Mouse (Mus musculus) myocyte (in vitro differentiated cells): ENCODE measurements around the gene Fnbp1l.

Experiments used
- CEBPB ChIP-seq: IDR thresholded peaks from 2 replicates; pipeline ENCODE4 v1.6.1; 2011; ENCODE audit warnings: mild to moderate bottlenecking, moderate library complexity; ENCODE audit not compliant: poor library complexity, insufficient read depth, severe bottlenecking
- MYOG ChIP-seq, 3 experiments: IDR thresholded peaks; one replicate each; pipeline ENCODE4 v1.6.1; 2011; ENCODE audit warnings: control low read depth in 2 of 3, low read depth in 2 of 3, mild to moderate bottlenecking in 2 of 3; ENCODE audit not compliant: insufficient read length in 2 of 3, control insufficient read depth in 1 of 3, insufficient read depth in 1 of 3
- POLR2A ChIP-seq: IDR thresholded peaks from one replicate; pipeline ENCODE4 v1.6.1; 2011; ENCODE audit warnings: low read depth, mild to moderate bottlenecking, control low read depth, moderate library complexity; ENCODE audit not compliant: insufficient read length
- REST ChIP-seq: IDR thresholded peaks from one replicate; pipeline ENCODE4 v1.6.1; 2011; ENCODE audit warnings: mild to moderate bottlenecking, control low read depth, moderate library complexity; ENCODE audit not compliant: insufficient read depth, insufficient read length
- TCF3 ChIP-seq: IDR thresholded peaks from one replicate; pipeline ENCODE4 v1.6.1; 2011; ENCODE audit warnings: low read depth, control low read depth; ENCODE audit not compliant: insufficient read length
- USF1 ChIP-seq: IDR thresholded peaks from one replicate; pipeline ENCODE4 v1.6.1; 2011; ENCODE audit warnings: low read depth, mild to moderate bottlenecking, control low read depth, moderate library complexity

DNA sequence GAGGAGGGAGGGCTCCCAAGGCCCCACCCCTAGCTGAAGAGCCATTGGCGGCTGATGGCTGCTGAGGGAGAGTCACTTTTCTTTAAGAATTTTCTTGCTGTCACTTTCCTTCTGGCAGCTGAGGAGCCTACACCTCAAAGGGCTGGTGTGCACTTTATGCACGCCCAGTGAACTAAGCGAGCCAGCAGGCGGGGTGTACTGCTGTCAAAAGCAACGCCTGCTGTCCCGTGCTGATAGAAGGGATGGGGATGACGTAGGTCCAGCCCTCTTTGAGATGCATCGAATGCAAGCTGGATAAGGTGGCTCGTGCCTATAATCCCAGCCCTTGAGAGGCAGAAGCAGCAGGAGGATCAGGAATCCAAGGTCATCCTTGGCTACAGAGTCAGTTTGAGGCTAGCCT is 118.6 kb downstream of the Fnbp1l start:
- no peak for TF ChIP-seq USF1
- no peak for TF ChIP-seq POLR2A
- no peak for TF ChIP-seq MYOG (IDR thresholded peaks at IDR 0.05; ENCODE audit: control insufficient read depth in 1 of 3, insufficient read depth in 1 of 3, insufficient read length in 2 of 3, low read depth in 2 of 3)
- no peak for TF ChIP-seq TCF3
- TF ChIP-seq CEBPB: no peak
- TF ChIP-seq REST: no peak
